Comparison of ENCODE assay signal across 34 mouse cellular contexts in the genomic region with DNA sequence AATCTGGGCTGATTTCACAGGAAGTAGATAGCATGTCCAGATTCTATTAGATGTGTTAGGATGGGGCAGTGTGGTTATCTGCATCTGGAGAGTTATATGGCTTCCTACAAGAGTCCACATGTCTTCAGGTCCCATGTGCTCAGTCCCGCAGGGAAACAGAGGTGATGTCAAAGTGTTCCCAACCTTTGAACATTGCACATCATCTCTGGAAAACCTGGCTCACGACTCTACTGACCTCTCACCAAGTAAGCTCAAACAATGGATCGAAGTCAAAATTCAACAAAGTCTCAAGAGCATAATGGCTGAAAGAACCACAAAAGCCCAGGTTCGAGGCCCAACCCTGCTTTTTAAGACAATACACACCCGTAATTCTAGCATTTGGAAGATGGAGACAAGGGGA. TPM values are rescaled to one million over a fixed set of nuclear protein-coding genes. Genes with fewer than 3 reads are reported as not detected.
"Had no signal": no experiment of that assay in that cellular context is flagged by ENCODE, and none has a peak within 500 bp of the region (broad histone marks: within the 10 kb centered on the region; RNA-seq: fewer than 3 reads in every experiment).

No protein-coding gene starts in this region.

- H3K4me1 ChIP-seq: limb, embryonic 10.5 days; limb, embryonic 12.5 days; limb, embryonic 13.5 days; limb, embryonic 15.5 days; liver, embryonic 13.5 days; liver, embryonic 15.5 days; lung, embryonic 15.5 days; megakaryocyte, embryonic 14.5 days; midbrain, embryonic 10.5 days; midbrain, embryonic 12.5 days; midbrain, embryonic 13.5 days; midbrain, embryonic 15.5 days; neural tube, embryonic 12.5 days had no signal

- DNase-seq: left cerebral cortex, postnatal 4 days; liver, embryonic 13.5 days; lung, adult 18-20 months; lung, adult 2 months; lung, embryonic 14.5 days; lung, postnatal 10 days; lung, postnatal 14 days; lung, postnatal 36 days; lung, postnatal 4 days; midbrain, embryonic 14.5 days had no signal

- H3K4me3 ChIP-seq: left cerebral cortex, adult 2 months; limb, embryonic 10.5 days; limb, embryonic 12.5 days; limb, embryonic 13.5 days; limb, embryonic 15.5 days; liver, embryonic 13.5 days; liver, embryonic 15.5 days; lung, embryonic 15.5 days; megakaryocyte, embryonic 14.5 days; midbrain, embryonic 10.5 days; midbrain, embryonic 12.5 days; midbrain, embryonic 13.5 days; midbrain, embryonic 15.5 days; myocyte; neural tube, embryonic 12.5 days had no signal

- H3K36me3 ChIP-seq: limb, embryonic 10.5 days; limb, embryonic 12.5 days; limb, embryonic 13.5 days; limb, embryonic 15.5 days; liver, embryonic 13.5 days; liver, embryonic 15.5 days; lung, embryonic 15.5 days; midbrain, embryonic 10.5 days; midbrain, embryonic 12.5 days; midbrain, embryonic 13.5 days; midbrain, embryonic 15.5 days; neural tube, embryonic 12.5 days had no signal

- H3K4me2 ChIP-seq: limb, embryonic 12.5 days; limb, embryonic 13.5 days; limb, embryonic 15.5 days; liver, embryonic 11.5 days; liver, embryonic 13.5 days; liver, embryonic 15.5 days; lung, embryonic 14.5 days; lung, embryonic 15.5 days; midbrain, embryonic 11.5 days; midbrain, embryonic 12.5 days; midbrain, embryonic 13.5 days; midbrain, embryonic 15.5 days; neural tube, embryonic 12.5 days had no signal

- H3K9ac ChIP-seq: limb, embryonic 12.5 days; limb, embryonic 13.5 days; limb, embryonic 15.5 days; liver, embryonic 13.5 days; liver, embryonic 14.5 days; liver, embryonic 15.5 days; lung, embryonic 14.5 days; lung, embryonic 15.5 days; midbrain, embryonic 12.5 days; midbrain, embryonic 13.5 days; midbrain, embryonic 15.5 days; neural tube, embryonic 12.5 days had no signal

- H3K27me3 ChIP-seq: limb, embryonic 12.5 days; limb, embryonic 13.5 days; limb, embryonic 15.5 days; liver, embryonic 13.5 days; liver, embryonic 15.5 days; lung, embryonic 15.5 days; megakaryocyte, embryonic 14.5 days; midbrain, embryonic 12.5 days; midbrain, embryonic 13.5 days; midbrain, embryonic 15.5 days; neural tube, embryonic 12.5 days had no signal

- H3K9me3 ChIP-seq: limb, embryonic 10.5 days; limb, embryonic 12.5 days; limb, embryonic 13.5 days; limb, embryonic 15.5 days; liver, embryonic 13.5 days; liver, embryonic 15.5 days; lung, embryonic 15.5 days; midbrain, embryonic 10.5 days; midbrain, embryonic 12.5 days; midbrain, embryonic 13.5 days; midbrain, embryonic 15.5 days; neural tube, embryonic 12.5 days had no signal

- H3K27ac ChIP-seq: left cerebral cortex, adult 2 months; limb, embryonic 10.5 days; limb, embryonic 12.5 days; limb, embryonic 13.5 days; limb, embryonic 15.5 days; liver, embryonic 13.5 days; liver, embryonic 14.5 days; liver, embryonic 15.5 days; lung, embryonic 15.5 days; macrophage; midbrain, embryonic 10.5 days; midbrain, embryonic 12.5 days; midbrain, embryonic 13.5 days; midbrain, embryonic 15.5 days; neural tube, embryonic 12.5 days had no signal

- ATAC-seq: lung, postnatal 0 days; midbrain, embryonic 13.5 days; midbrain, embryonic 15.5 days; midbrain, embryonic 16.5 days had no signal

RNA-seq across cellular contexts. Expression of a gene that starts 48.7 kb away (rescaled TPM):
- total RNA-seq: megakaryocyte progenitor cell, adult 5-6 weeks; megakaryocyte, adult 5-6 weeks; megakaryocyte-erythroid progenitor cell, adult 5-6 weeks; monocyte, adult 5-6 weeks had no signal
- polyA plus RNA-seq: macrophage had no signal
